Mouse (Mus musculus): ENCODE measurements around the gene Zc3h12a. TPM values are rescaled to one million over a fixed set of nuclear protein-coding genes. Genes with fewer than 3 reads are reported as not detected.

The Zc3h12a gene
- total and polyA plus RNA-seq, 3 experiments, result 0.92 to 3.3 TPM; not detected in 1

Other genes starting within 250 kb of the Zc3h12a start
- gene Epha10, start 246.9 kb downstream of the Zc3h12a start, total RNA-seq (2012; rRNA removed), result not detected in 2 replicates
- gene Epha10, start 246.9 kb downstream of the Zc3h12a start, polyA plus RNA-seq (2012; ENCODE audit: insufficient read depth in 1 of 2, insufficient read length in 2 of 2, low read depth in 1 of 2, low replicate concordance in 2 of 2, missing spikeins in 1 of 2), result not detected
- gene 9930104L06Rik, start 190.8 kb downstream of the Zc3h12a start, total RNA-seq (2012; rRNA removed), result 12.2 and 17.3 TPM in 2 replicates
- 10 to 100 TPM in 1 of 2 experiments, not detected in 1; 15.5 TPM for gene 9930104L06Rik, start 190.8 kb downstream of the Zc3h12a start, polyA plus RNA-seq (2012; ENCODE audit: insufficient read depth in 1 of 2, insufficient read length in 2 of 2, low read depth in 1 of 2, low replicate concordance in 2 of 2, missing spikeins in 1 of 2)
- gene Cdca8, start 188.5 kb downstream of the Zc3h12a start, total RNA-seq (2012; rRNA removed), result 108 and 112 TPM in 2 replicates
- gene Cdca8, start 188.5 kb downstream of the Zc3h12a start, polyA plus RNA-seq (2012; ENCODE audit: insufficient read depth in 1 of 2, insufficient read length in 2 of 2, low read depth in 1 of 2, low replicate concordance in 2 of 2, missing spikeins in 1 of 2), result 100 to 1,000 TPM in 1 of 2 experiments, not detected in 1; 202 TPM
- not detected in 2 replicates for gene Rspo1, start 141.4 kb downstream of the Zc3h12a start, total RNA-seq (2012; rRNA removed)
- not detected for gene Rspo1, start 141.4 kb downstream of the Zc3h12a start, polyA plus RNA-seq (2012; ENCODE audit: insufficient read depth in 1 of 2, insufficient read length in 2 of 2, low read depth in 1 of 2, low replicate concordance in 2 of 2, missing spikeins in 1 of 2)
- 80.3 and 83.9 TPM in 2 replicates for gene Gnl2, start 111.3 kb downstream of the Zc3h12a start, total RNA-seq (2012; rRNA removed)
- 100 to 1,000 TPM; 110 to 226 TPM for gene Gnl2, start 111.3 kb downstream of the Zc3h12a start, polyA plus RNA-seq (2012; ENCODE audit: insufficient read depth in 1 of 2, insufficient read length in 2 of 2, low read depth in 1 of 2, low replicate concordance in 2 of 2, missing spikeins in 1 of 2)
- 0.16 TPM in 1 of 2 replicates, not detected in the other for gene Dnali1, start 62.1 kb downstream of the Zc3h12a start, total RNA-seq (2012; rRNA removed)
- under 1 TPM in 1 of 2 experiments, not detected in 1; 0.08 TPM for gene Dnali1, start 62.1 kb downstream of the Zc3h12a start, polyA plus RNA-seq (2012; ENCODE audit: insufficient read depth in 1 of 2, insufficient read length in 2 of 2, low read depth in 1 of 2, low replicate concordance in 2 of 2, missing spikeins in 1 of 2)
- gene Snip1, start 61.2 kb downstream of the Zc3h12a start, total RNA-seq (2012; rRNA removed), result 35.6 and 40.6 TPM in 2 replicates
- gene Snip1, start 61.2 kb downstream of the Zc3h12a start, polyA plus RNA-seq (2012; ENCODE audit: insufficient read depth in 1 of 2, insufficient read length in 2 of 2, low read depth in 1 of 2, low replicate concordance in 2 of 2, missing spikeins in 1 of 2), result 10 to 100 TPM; 33.4 to 62.2 TPM
- 26.8 and 34.9 TPM in 2 replicates for gene Meaf6, start 42.7 kb downstream of the Zc3h12a start, total RNA-seq (2012; rRNA removed)
- 10 to 100 TPM in 1 of 2 experiments, not detected in 1; 46.7 TPM for gene Meaf6, start 42.7 kb downstream of the Zc3h12a start, polyA plus RNA-seq (2012; ENCODE audit: insufficient read depth in 1 of 2, insufficient read length in 2 of 2, low read depth in 1 of 2, low replicate concordance in 2 of 2, missing spikeins in 1 of 2)